Mouse (Mus musculus) cerebellum, adult 2 months (tissue): ENCODE data around the gene Mak.

Experiments
- CTCF ChIP-seq: fragments of 200-500 bp; IDR thresholded peaks from 2 replicates; pipeline ENCODE4 v1.5.1; 2011; ENCODE audit warnings: low read depth, mild to moderate bottlenecking, control low read depth, low read length, moderate library complexity, borderline replicate concordance; ENCODE audit not compliant: insufficient read depth
- POLR2A ChIP-seq: fragments of 200-500 bp; IDR thresholded peaks from 2 replicates; pipeline ENCODE4 v1.6.1; 2011; ENCODE audit warnings: low read length, control low read depth, borderline replicate concordance; ENCODE audit not compliant: insufficient read depth

DNA sequence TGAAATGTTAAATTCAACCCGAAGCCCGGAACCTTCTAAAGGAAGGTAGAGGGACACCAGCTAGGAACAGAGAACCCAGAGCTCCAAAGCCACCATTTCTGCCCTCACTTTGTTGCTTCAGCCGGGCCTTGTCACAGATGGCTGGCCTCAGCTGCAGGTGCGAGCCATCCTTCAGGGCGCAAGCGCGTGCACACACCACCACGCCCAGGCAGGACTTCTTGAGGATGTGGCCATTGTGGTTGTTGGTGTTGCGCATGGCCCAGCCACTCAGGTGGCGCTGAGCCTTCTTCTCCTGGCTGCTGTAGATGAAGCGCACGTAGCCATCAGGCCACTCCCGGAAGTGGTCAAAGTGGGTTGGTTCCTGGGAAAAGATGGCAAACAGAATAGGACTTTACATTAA lies 26.0 kb upstream of the Mak start:
- TF ChIP-seq CTCF (no peak), POLR2A (no peak)
